Mouse (Mus musculus) heart, postnatal 36 days (tissue): ENCODE results near the gene Tspan1. TPM values are rescaled to one million over a fixed set of nuclear protein-coding genes. Genes with fewer than 3 reads are reported as not detected.
A peak's percentile ranks its signal among the peaks of the same experiment; 100 is the strongest.

Experiments used
- DNase-seq, 2 experiments: peaks; one replicate each; pipeline ENCODE4 v3.0.0; 2021 to 2022
- intact Hi-C: fragments of 180-260 bp; cut with DNase I; formaldehyde crosslinking; loops from one replicate; pipeline ENCODE4 v1.15.1; 2025
- total RNA-seq, 2 experiments: library from RNA; stranded (reverse); gene quantifications; 2 replicates each; pipeline ENCODE4 v1.2.3; 2021

The Tspan1 gene
- total RNA-seq: not detected

DNA sequence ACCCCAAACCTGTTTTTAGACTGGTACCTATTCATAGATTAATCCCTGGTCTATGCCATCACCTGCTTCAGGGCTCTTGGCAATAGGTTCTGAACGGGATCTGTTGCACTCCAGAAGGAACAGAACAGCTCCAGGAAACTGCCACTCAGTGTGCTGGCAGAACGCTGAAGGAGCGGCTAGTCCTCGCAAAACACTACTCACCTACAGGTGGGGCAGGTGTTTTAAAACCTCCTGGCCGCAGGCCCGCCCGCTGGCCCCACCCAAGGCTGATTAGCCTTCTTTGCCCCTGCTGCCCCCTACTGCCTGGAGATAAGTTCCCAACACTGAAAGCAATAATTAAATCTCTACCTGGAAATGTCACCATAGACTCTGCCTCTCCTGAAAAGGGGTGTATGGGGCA lies at the start of gene Tspan1:
Gene Tspan1, minus strand, starts transcription at position 198 of the 400 bp plus-strand sequence.
- intact Hi-C loops: loop anchor here (5.0 to 10.0 kb wide), 3 partner anchors 170 to 295 kb away; partner anchors contain the start of gene Mast2
- DNase-seq: no peak

DNA sequence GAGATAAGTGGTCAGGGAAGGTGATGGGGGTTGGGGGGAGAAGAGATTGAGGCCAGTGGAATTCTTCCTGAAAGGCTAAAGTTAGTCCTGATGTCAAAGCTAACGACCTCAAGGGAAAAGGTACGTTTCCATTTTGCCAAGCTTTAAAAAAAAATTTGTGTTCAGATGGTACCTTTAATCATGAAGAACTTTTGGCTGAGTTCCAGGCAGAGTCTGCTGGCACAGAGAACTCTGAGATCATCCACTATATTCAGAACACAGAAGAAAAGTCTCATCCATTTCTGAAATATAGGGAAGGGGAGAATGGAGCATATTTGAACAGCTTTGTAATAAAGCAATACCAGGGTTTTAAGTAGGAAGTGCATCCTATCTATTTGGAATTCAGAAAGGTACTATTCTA lies 49.6 kb upstream of the Tspan1 start:
- no peak for DNase-seq
- intact Hi-C loops: no loop called here

DNA sequence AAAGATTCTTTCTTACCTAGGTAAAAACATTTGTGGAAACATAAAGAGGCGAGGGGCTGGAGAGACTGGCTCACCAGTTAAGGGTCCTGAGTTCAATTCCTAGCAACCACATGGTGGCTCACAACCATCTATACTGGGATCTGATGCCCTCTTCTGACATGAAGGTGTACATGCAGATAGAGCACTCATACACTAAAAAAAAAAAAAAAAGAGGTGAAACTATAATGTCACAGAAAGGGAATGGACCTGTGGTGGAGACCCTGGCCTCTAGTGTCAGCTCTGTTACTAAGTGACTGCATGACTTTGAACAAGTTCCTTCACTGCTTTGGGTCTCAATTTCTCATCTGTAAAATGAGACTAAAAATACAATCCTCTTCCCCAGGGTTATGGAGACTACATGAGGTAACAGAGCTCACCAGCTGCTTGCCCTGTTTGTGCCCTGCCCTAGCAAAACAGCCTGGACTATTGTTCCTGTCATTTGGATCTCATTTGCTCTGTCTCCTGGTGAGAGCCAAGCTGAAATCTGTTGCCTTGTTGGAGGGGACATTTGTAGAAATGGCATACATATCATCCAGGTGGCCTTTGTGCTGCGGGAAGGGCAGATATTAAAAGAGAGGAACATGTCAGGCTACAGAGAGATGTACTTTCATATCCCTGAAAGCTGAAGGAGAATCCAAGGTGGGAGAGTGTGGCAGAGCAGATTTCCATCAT lies 48.6 kb upstream of the Tspan1 start:
- intact Hi-C loops: no loop called here

DNA sequence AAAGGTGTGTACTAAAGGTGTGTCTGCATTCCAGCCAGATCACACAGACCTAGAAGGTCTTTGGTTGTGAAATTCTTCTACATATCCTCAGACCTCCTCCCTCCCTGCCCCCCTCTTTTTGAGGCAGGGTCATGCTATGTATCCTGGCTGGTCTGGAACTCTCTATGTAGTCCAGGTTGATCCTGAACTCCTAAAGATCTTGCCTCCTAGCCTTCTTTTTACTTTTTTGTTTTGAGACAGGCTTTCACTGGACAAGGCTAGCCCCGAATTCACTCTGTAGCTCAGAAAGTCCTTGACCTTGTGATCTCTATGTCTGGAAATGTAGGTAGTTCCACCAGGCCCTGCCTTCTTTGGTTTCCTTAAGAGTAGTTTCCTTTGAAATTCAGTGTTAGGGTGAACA lies 41.5 kb upstream of the Tspan1 start:
- no peak for DNase-seq
- intact Hi-C loops: no loop called here

More for the DNA sequence above, 48.6 kb upstream of the Tspan1 start:
- no peak for DNase-seq

GRCm38 (mm10) chr4:116206531-116206930 lies 39.1 kb upstream of the Tspan1 start:
- DNase-seq: no peak
- intact Hi-C loops: no loop called here

DNA sequence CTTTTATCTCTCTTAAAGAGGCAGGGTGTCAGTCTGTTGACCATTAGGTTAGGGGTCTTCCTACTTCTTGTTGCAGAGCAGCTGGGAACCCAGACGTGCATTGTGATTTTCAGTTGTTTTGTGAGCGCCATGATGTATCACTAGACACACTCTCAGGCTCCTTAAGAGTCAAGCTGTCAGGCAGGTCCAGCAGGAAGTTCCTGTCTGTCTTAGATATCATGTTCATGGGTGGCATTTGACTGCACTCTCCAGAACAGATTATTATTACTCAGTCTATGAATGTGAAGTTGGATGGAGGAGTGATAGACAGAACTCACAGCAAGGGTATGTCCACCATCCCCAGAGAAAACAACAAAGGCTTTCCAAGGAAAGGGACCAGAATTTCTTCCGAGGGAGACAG lies 37.0 kb upstream of the Tspan1 start:
- DNase-seq: no peak
- intact Hi-C loops: no loop called here

GRCm38 (mm10) chr4:116198422-116198821 lies 31.0 kb upstream of the Tspan1 start:
- DNase-seq: no peak
- intact Hi-C loops: no loop called here

DNA sequence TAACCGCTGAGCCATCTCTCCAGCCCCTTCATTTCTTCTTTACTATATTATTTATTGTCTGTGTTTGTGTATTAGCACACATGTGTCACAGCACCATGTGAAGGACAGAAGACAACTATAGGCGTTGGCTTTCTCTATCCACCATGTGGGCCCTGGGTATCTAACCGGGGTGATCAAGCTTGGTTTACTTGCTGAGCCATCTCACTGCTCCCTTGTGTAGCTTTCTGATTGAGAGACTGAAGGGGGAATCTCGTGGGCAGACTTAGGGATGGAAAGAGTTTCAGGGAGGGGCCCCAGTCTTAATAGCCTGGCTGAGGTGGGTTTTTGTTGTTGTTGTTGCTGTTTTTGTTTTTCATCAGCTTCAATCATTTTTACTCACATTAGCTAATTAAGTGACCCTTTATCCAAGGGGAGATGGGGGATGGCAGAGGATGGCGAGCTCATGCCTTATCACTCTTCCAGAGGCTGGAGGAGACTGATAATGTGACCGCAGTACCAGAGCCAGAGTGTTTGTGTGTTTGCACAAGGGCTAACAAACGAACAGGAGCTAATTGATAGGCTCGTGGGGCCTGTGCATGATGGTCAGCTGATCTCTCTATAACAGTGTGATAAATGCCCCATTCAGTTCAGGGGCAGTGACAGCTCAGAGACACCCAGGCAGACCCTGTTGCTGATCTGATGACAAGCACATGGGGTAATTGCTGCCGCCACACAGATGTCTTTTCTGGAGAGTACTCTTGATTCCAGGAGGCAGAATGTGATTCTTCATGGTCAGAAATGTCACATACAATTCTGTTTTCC lies 26.4 kb upstream of the Tspan1 start:
- intact Hi-C loops: loop anchor here (2.0 kb wide), 2 partner anchors 17 to 25 kb away; no protein-coding TSS in a partner anchor
- DNase-seq: no peak

GRCm38 (mm10) chr4:116192286-116192835 lies 25.0 kb upstream of the Tspan1 start:
- DNase-seq: no peak

GRCm38 (mm10) chr4:116185083-116185482 lies 17.7 kb upstream of the Tspan1 start:
- no peak for DNase-seq
- intact Hi-C loops: no loop called here

More at GRCm38 (mm10) chr4:116192286-116192835, 25.0 kb upstream of the Tspan1 start:
- intact Hi-C loops: loop anchor here (2.0 kb wide), 2 partner anchors 16 to 26 kb away; no protein-coding TSS in a partner anchor

DNA sequence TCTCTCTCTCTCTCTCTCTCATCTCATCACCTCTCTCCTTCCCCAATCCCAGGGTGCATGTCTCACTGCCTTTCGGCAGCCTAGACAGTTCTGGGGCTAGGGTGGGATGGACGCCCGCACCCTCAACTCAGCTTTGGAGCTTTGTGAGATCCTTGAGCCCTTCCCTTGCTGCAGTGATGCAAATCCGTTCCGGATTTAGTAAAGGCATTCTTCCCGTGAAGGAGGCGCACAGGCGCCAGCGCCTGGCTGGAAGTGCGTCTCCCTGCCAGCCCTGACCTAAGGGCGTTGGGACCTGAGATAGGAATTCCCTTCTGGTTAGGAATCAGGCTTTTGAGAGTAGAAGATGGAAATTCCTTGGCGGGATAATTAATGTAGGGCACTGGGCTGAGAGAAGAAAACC lies 15.3 kb upstream of the Tspan1 start:
- intact Hi-C loops: no loop called here

GRCm38 (mm10) chr4:116182079-116182478 lies 14.7 kb upstream of the Tspan1 start:
- intact Hi-C loops: no loop called here
- DNase-seq: no peak

More for the DNA sequence above, 15.3 kb upstream of the Tspan1 start:
- DNase-seq: peak; percentile 46 to 54

GRCm38 (mm10) chr4:116177140-116177539 lies 9.7 kb upstream of the Tspan1 start:
- intact Hi-C loops: loop anchor here (2.0 kb wide), 1 partner anchor 16 kb away; no protein-coding TSS in a partner anchor
- DNase-seq: peak; percentile 85

DNA sequence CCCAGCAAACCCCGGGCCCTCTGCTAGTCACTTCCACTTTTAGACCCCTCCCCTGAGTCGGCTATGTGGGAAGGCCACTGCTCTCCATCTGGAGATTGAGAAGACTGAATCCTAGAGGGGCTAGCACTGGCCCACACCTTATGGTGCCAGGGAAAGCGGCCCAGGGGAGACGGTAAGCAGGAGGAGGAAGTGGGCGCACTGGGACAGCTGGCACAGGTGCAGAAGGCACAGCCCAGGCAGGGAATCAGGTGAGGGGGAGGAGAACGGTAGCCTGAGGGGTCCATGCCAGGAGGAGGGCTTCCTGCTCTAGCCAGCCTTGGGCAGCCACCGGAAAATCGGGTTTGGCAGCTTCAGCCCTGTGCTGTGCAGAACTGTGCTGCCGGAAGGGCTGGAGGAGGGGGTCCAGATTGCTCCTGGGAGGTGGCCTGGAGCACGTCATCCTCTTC lies 9.2 kb upstream of the Tspan1 start:
- DNase-seq: peak; percentile 64 to 70
- intact Hi-C loops: loop anchor here (2.0 kb wide), 1 partner anchor 16 kb away; no protein-coding TSS in a partner anchor

- intact Hi-C loops: loop anchor here (2.0 kb wide), 2 partner anchors 17 to 45 kb away; partner anchors contain the start of gene Pik3r3
- peak in 1 of 2 experiments; percentile 24 for DNase-seq
Observed at GRCm38 (mm10) chr4:116175711-116176542, 8.5 kb upstream of the Tspan1 start.

- intact Hi-C loops: loop anchor here (2.0 kb wide), 1 partner anchor 46 kb away; the partner anchor contains the start of gene Pik3r3
- DNase-seq: no peak
Observed at GRCm38 (mm10) chr4:116175136-116175535, 7.7 kb upstream of the Tspan1 start.

- intact Hi-C loops: loop anchor here (2.0 to 5.0 kb wide), 2 partner anchors 46 to 93 kb away; partner anchors contain the start of gene Pik3r3
Observed at GRCm38 (mm10) chr4:116174466-116175116, 7.2 kb upstream of the Tspan1 start.

DNA sequence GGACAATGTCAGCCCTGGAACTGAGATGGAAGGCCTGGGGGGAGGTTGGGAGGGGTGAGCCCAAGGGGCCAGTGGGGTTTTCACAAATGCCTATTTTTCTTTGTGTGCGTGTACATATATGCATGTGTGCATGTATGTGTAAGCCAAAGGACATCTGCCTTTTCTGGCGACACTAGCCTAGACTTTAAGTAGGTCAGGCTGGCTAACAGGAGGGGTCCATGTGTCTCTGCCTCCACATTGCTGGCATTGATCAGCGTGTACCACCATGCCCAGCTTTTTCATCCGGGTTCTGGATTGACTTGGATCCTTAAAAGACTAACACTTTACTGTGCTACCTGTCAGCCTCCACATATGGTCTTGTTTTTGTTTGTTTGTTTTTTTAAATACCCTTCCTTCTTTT lies 6.4 kb upstream of the Tspan1 start:
- DNase-seq: no peak
- intact Hi-C loops: loop anchor here (2.0 to 5.0 kb wide), 2 partner anchors 47 to 94 kb away; partner anchors contain the start of gene Pik3r3

More at GRCm38 (mm10) chr4:116174466-116175116, 7.2 kb upstream of the Tspan1 start:
- DNase-seq: no peak

- no peak for DNase-seq
- intact Hi-C loops: loop anchor here (5.0 kb wide), 1 partner anchor 94 kb away; no protein-coding TSS in a partner anchor
Observed at GRCm38 (mm10) chr4:116173072-116173471, 5.7 kb upstream of the Tspan1 start, which contains the start of the genes 1700042G07Rik and Gm49337. Gene 1700042G07Rik (plus strand): TSS chr4:116173372. Gene Gm49337 (plus strand): TSS chr4:116173384.
